Mouse (Mus musculus) megakaryocyte progenitor cell, adult 5-6 weeks (primary cell): ENCODE results near the gene Akap1. TPM values are rescaled to one million over a fixed set of nuclear protein-coding genes. Genes with fewer than 3 reads are reported as not detected.
"Not testable (repeated sequence)": the region's sequence is repeated elsewhere in the genome, so short reads cannot be mapped to it uniquely, and the experiment has no call there.

Source experiments
- ATAC-seq: replicated peaks from 2 replicates; pipeline ENCODE4 v1.8.0; 2016; ENCODE audit warnings: mild to moderate bottlenecking, moderate TSS enrichment, inconsistent platforms; ENCODE audit not compliant: poor library complexity
- total RNA-seq, 2 experiments: library from RNA; stranded (forward) in 1 of 2; stranded (reverse) in 1 of 2; fragments of 157-497, 149-512 nt in 1 of 2; fragments of 200-1000 nt in 1 of 2; gene quantifications; 2 replicates each; pipeline versions ENCODE4 v1.2.3 to v1.2.4; 2015 to 2017

Gene Akap1
- 8.9 and 9.5 TPM in 2 replicates for total RNA-seq (2015)
- 22.4 and 24.0 TPM in 2 replicates for total RNA-seq (2017)

GRCm38 (mm10) chr11:88864458-88865197, at the start of gene Akap1:
TSS of gene Akap1 (minus strand) at chr11:88864586.
- peak; percentile 93 for ATAC-seq

GRCm38 (mm10) chr11:88909388-88910036, 45.1 kb upstream of the Akap1 start:
- no peak for ATAC-seq

- ATAC-seq: peak; percentile 96
Measured at GRCm38 (mm10) chr11:88908557-88909211, 44.3 kb upstream of the Akap1 start.

- ATAC-seq: no peak
Measured at GRCm38 (mm10) chr11:88907886-88908285, 43.5 kb upstream of the Akap1 start.

GRCm38 (mm10) chr11:88905621-88906020, 41.2 kb upstream of the Akap1 start:
- no peak for ATAC-seq

GRCm38 (mm10) chr11:88904080-88904479, 39.7 kb upstream of the Akap1 start:
- no peak for ATAC-seq

GRCm38 (mm10) chr11:88902762-88903161, 38.4 kb upstream of the Akap1 start:
- ATAC-seq: no peak

- no peak for ATAC-seq
Measured at GRCm38 (mm10) chr11:88901341-88901802, 37.0 kb upstream of the Akap1 start.

GRCm38 (mm10) chr11:88899561-88899960, 35.2 kb upstream of the Akap1 start:
- ATAC-seq: no peak

GRCm38 (mm10) chr11:88898380-88898763, 34.0 kb upstream of the Akap1 start:
- ATAC-seq: no peak

GRCm38 (mm10) chr11:88897624-88898379, 33.4 kb upstream of the Akap1 start:
- no peak for ATAC-seq

- ATAC-seq: not testable (repeated sequence)
Measured at GRCm38 (mm10) chr11:88895800-88896232, 31.4 kb upstream of the Akap1 start.

- ATAC-seq: not testable (repeated sequence)
Measured at GRCm38 (mm10) chr11:88895235-88895634, 30.8 kb upstream of the Akap1 start.

- not testable (repeated sequence) for ATAC-seq
Measured at GRCm38 (mm10) chr11:88894279-88894678, 29.9 kb upstream of the Akap1 start.

- not testable (repeated sequence) for ATAC-seq
Measured at GRCm38 (mm10) chr11:88893501-88893900, 29.1 kb upstream of the Akap1 start.

GRCm38 (mm10) chr11:88892789-88893188, 28.4 kb upstream of the Akap1 start:
- ATAC-seq: not testable (repeated sequence)

GRCm38 (mm10) chr11:88891921-88892561, 27.7 kb upstream of the Akap1 start:
- ATAC-seq: not testable (repeated sequence)

GRCm38 (mm10) chr11:88891446-88891845, 27.1 kb upstream of the Akap1 start:
- ATAC-seq: not testable (repeated sequence)

- not testable (repeated sequence) for ATAC-seq
Measured at GRCm38 (mm10) chr11:88890904-88891303, 26.5 kb upstream of the Akap1 start.

GRCm38 (mm10) chr11:88888996-88889395, 24.6 kb upstream of the Akap1 start:
- no peak for ATAC-seq
